Mouse (Mus musculus): ENCODE data around the gene Mindy1. TPM values are rescaled to one million over a fixed set of nuclear protein-coding genes. Genes with fewer than 3 reads are reported as not detected.

Mindy1 gene
- polyA plus RNA-seq, 1 experiment: 33.3 TPM

GRCm38 (mm10) chr3:95296103-95296469 is 14.9 kb downstream of the Mindy1 start:
- Histone ChIP-seq H3K79me2 (ENCODE audit: control insufficient read depth, insufficient read depth) (no peaks in the 10 kb centered on the region), H3ac (ENCODE audit: control insufficient read depth, insufficient read length) (no peak overlapping the region), H3K36me3 (ENCODE audit: control insufficient read depth, insufficient read depth) (peaks cover 11% of the 10 kb centered on the region), H3K27me3 (ENCODE audit: control insufficient read depth, insufficient read depth, insufficient read length) (no peaks in the 10 kb centered on the region), H3K4me2 (ENCODE audit: low read depth) (no peak overlapping the region), H3K4me3 (no peak overlapping the region)
- TF ChIP-seq MYOD1 (IDR thresholded peaks at IDR 0.05; ENCODE audit: control insufficient read depth in 1 of 3, insufficient read length in 2 of 3, low read depth in 2 of 3) (no peak), SRF (IDR thresholded peaks at IDR 0.05; ENCODE audit: control insufficient read depth, insufficient read length, low read depth) (no peak), REST (IDR thresholded peaks at IDR 0.05; ENCODE audit: insufficient read depth, insufficient read length) (no peak), MYOG (IDR thresholded peaks at IDR 0.05; ENCODE audit: control insufficient read depth in 1 of 3, insufficient read depth in 1 of 3, insufficient read length in 2 of 3, low read depth in 2 of 3) (no peak), POLR2A (IDR thresholded peaks at IDR 0.05; ENCODE audit: insufficient read length, low read depth) (no peak), TCF3 (IDR thresholded peaks at IDR 0.05; ENCODE audit: insufficient read length, low read depth) (no peak), MAX (IDR thresholded peaks at IDR 0.05; ENCODE audit: low read depth) (no peak), USF1 (IDR thresholded peaks at IDR 0.05; ENCODE audit: low read depth) (no peak), TCF12 (IDR thresholded peaks at IDR 0.05; ENCODE audit: insufficient read depth, poor library complexity, severe bottlenecking) (no peak), POLR2AphosphoS2 (IDR thresholded peaks at IDR 0.05; ENCODE audit: insufficient read length, low read depth) (no peak), E2F4 (IDR thresholded peaks at IDR 0.05; ENCODE audit: insufficient read depth) (no peak)

- TF ChIP-seq USF1 (IDR thresholded peaks at IDR 0.05; ENCODE audit: low read depth) (no peak), TCF12 (IDR thresholded peaks at IDR 0.05; ENCODE audit: insufficient read depth, poor library complexity, severe bottlenecking) (no peak), MAX (IDR thresholded peaks at IDR 0.05; ENCODE audit: low read depth) (no peak), POLR2A (IDR thresholded peaks at IDR 0.05; ENCODE audit: insufficient read length, low read depth) (no peak)
- Histone ChIP-seq H3ac (ENCODE audit: control insufficient read depth, insufficient read length) (no peak overlapping the region), H3K4me2 (ENCODE audit: low read depth) (no peak overlapping the region), H3K79me2 (ENCODE audit: control insufficient read depth, insufficient read depth) (no peaks in the 10 kb centered on the region), H3K36me3 (ENCODE audit: control insufficient read depth, insufficient read depth) (peaks cover 11% of the 10 kb centered on the region), H3K27me3 (ENCODE audit: control insufficient read depth, insufficient read depth, insufficient read length) (no peaks in the 10 kb centered on the region), H3K4me3 (no peak overlapping the region)
These were observed 16.9 kb downstream of the Mindy1 start for GRCm38 (mm10) chr3:95298018-95298417.

- H3K36me3 ChIP-seq (ENCODE audit: control insufficient read depth, insufficient read depth): peaks cover 2% of the 10 kb centered on the region
- H3ac ChIP-seq (ENCODE audit: control insufficient read depth, insufficient read length): no peak overlapping the region
- no peaks in the 10 kb centered on the region for H3K27me3 ChIP-seq (ENCODE audit: control insufficient read depth, insufficient read depth, insufficient read length)
- H3K79me2 ChIP-seq (ENCODE audit: control insufficient read depth, insufficient read depth): no peaks in the 10 kb centered on the region
- no peak overlapping the region for H3K4me2 ChIP-seq (ENCODE audit: low read depth)
- TF ChIP-seq MAX (IDR thresholded peaks at IDR 0.05; ENCODE audit: low read depth) (no peak), CEBPB (IDR thresholded peaks at IDR 0.05; ENCODE audit: insufficient read depth, poor library complexity, severe bottlenecking) (no peak), TCF3 (IDR thresholded peaks at IDR 0.05; ENCODE audit: insufficient read length, low read depth) (no peak), REST (IDR thresholded peaks at IDR 0.05; ENCODE audit: insufficient read depth, insufficient read length) (no peak), POLR2A (IDR thresholded peaks at IDR 0.05; ENCODE audit: insufficient read length, low read depth) (no peak), MYOG (IDR thresholded peaks at IDR 0.05; ENCODE audit: control insufficient read depth in 1 of 3, insufficient read depth in 1 of 3, insufficient read length in 2 of 3, low read depth in 2 of 3) (no peak), SRF (IDR thresholded peaks at IDR 0.05; ENCODE audit: control insufficient read depth, insufficient read length, low read depth) (no peak), E2F4 (IDR thresholded peaks at IDR 0.05; ENCODE audit: insufficient read depth) (no peak), MYOD1 (IDR thresholded peaks at IDR 0.05; ENCODE audit: control insufficient read depth in 1 of 3, insufficient read length in 2 of 3, low read depth in 2 of 3) (no peak), POLR2AphosphoS2 (IDR thresholded peaks at IDR 0.05; ENCODE audit: insufficient read length, low read depth) (no peak), USF1 (IDR thresholded peaks at IDR 0.05; ENCODE audit: low read depth) (no peak), TCF12 (IDR thresholded peaks at IDR 0.05; ENCODE audit: insufficient read depth, poor library complexity, severe bottlenecking) (no peak)
- no peak overlapping the region for H3K4me3 ChIP-seq
These were observed 20.2 kb downstream of the Mindy1 start for GRCm38 (mm10) chr3:95301204-95301796.

GRCm38 (mm10) chr3:95306244-95306643 is 25.1 kb downstream of the Mindy1 start:
- no peaks in the 10 kb centered on the region for H3K79me2 ChIP-seq (ENCODE audit: control insufficient read depth, insufficient read depth)
- no peak for TF ChIP-seq POLR2AphosphoS2 (IDR thresholded peaks at IDR 0.05; ENCODE audit: insufficient read length, low read depth)
- no peak for TF ChIP-seq MAX (IDR thresholded peaks at IDR 0.05; ENCODE audit: low read depth)
- no peak for TF ChIP-seq CEBPB (IDR thresholded peaks at IDR 0.05; ENCODE audit: insufficient read depth, poor library complexity, severe bottlenecking)
- no peak for TF ChIP-seq SRF (IDR thresholded peaks at IDR 0.05; ENCODE audit: control insufficient read depth, insufficient read length, low read depth)
- no peak for TF ChIP-seq MYOG (IDR thresholded peaks at IDR 0.05; ENCODE audit: control insufficient read depth in 1 of 3, insufficient read depth in 1 of 3, insufficient read length in 2 of 3, low read depth in 2 of 3)
- TF ChIP-seq E2F4 (IDR thresholded peaks at IDR 0.05; ENCODE audit: insufficient read depth): no peak
- TF ChIP-seq MYOD1 (IDR thresholded peaks at IDR 0.05; ENCODE audit: control insufficient read depth in 1 of 3, insufficient read length in 2 of 3, low read depth in 2 of 3): no peak
- no peak for TF ChIP-seq TCF12 (IDR thresholded peaks at IDR 0.05; ENCODE audit: insufficient read depth, poor library complexity, severe bottlenecking)
- no peak for TF ChIP-seq TCF3 (IDR thresholded peaks at IDR 0.05; ENCODE audit: insufficient read length, low read depth)
- no peak for TF ChIP-seq REST (IDR thresholded peaks at IDR 0.05; ENCODE audit: insufficient read depth, insufficient read length)
- TF ChIP-seq USF1 (IDR thresholded peaks at IDR 0.05; ENCODE audit: low read depth): no peak
- TF ChIP-seq POLR2A (IDR thresholded peaks at IDR 0.05; ENCODE audit: insufficient read length, low read depth): no peak
- no peak overlapping the region for H3ac ChIP-seq (ENCODE audit: control insufficient read depth, insufficient read length)
- H3K4me2 ChIP-seq (ENCODE audit: low read depth): no peak overlapping the region
- no peaks in the 10 kb centered on the region for H3K27me3 ChIP-seq (ENCODE audit: control insufficient read depth, insufficient read depth, insufficient read length)
- H3K4me3 ChIP-seq: no peak overlapping the region
- H3K36me3 ChIP-seq (ENCODE audit: control insufficient read depth, insufficient read depth): no peaks in the 10 kb centered on the region

- H3K4me2 ChIP-seq (ENCODE audit: low read depth): no peak within 1 kb of the TSS
- no peaks in the 10 kb centered on the region for H3K79me2 ChIP-seq (ENCODE audit: control insufficient read depth, insufficient read depth)
- H3K36me3 ChIP-seq (ENCODE audit: control insufficient read depth, insufficient read depth): no peaks in the 10 kb centered on the region
- H3K4me3 ChIP-seq: no peak within 1 kb of the TSS
- no peaks in the 10 kb centered on the region for H3K27me3 ChIP-seq (ENCODE audit: control insufficient read depth, insufficient read depth, insufficient read length)
- H3ac ChIP-seq (ENCODE audit: control insufficient read depth, insufficient read length): no peak within 1 kb of the TSS
- TF ChIP-seq MYOD1 (IDR thresholded peaks at IDR 0.05; ENCODE audit: control insufficient read depth in 1 of 3, insufficient read length in 2 of 3, low read depth in 2 of 3): no peak
- peak in 1 of 3 experiments; percentile 27 for TF ChIP-seq MYOG (IDR thresholded peaks at IDR 0.05; ENCODE audit: control insufficient read depth in 1 of 3, insufficient read depth in 1 of 3, insufficient read length in 2 of 3, low read depth in 2 of 3)
These were observed 26.0 kb downstream of the Mindy1 start, which contains the start of gene Anxa9 for GRCm38 (mm10) chr3:95307100-95307499. Gene Anxa9, minus strand, starts transcription at chr3:95307176.
